Mouse (Mus musculus): ENCODE measurements at regions not wholly inside any gene's neighbourhood (a gene's known extent, or its start where the extent isn't known, plus 50 kb on each side); places are given as distances from the start of the nearest gene placed in this dataset.

DNA sequence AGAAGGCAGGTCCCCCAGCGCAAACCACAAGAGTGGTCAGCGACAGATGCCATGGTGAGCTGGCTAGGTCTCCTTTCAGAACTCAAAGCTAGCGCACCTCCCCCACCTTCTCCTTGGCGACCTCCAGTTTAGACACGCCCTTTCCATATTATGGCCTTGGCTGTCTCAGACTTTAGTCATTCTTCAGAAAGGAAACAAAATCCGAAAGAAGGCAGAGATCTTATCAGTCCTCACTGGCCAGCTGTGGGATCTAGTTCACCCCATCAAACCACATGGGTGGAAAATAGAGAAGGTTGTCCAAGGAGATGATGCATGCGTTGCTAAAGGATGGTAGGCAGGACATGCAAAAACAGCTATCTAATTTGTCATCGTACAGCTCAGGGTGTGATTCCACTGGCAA, 166.5 kb downstream of the Etnk1 start:
- TF ChIP-seq SMC3 (IDR thresholded peaks at IDR 0.05; ENCODE audit: low read depth, low read length) (no peak), MAFK (IDR thresholded peaks at IDR 0.05; ENCODE audit: insufficient replicate concordance, low read length) (no peak), CTCF (conservative IDR thresholded peaks at IDR 0.05 in 1 of 2, IDR thresholded peaks at IDR 0.05 in 1 of 2; ENCODE audit: low read depth in 2 of 2, low read length in 2 of 2) (no peak), UBTF (IDR thresholded peaks at IDR 0.05; ENCODE audit: low read depth, low read length) (no peak), E2F4 (IDR thresholded peaks at IDR 0.05; ENCODE audit: insufficient replicate concordance, low read depth, low read length) (no peak), MEF2A (IDR thresholded peaks at IDR 0.05; ENCODE audit: borderline replicate concordance, low read depth, low read length) (no peak), JUN (IDR thresholded peaks at IDR 0.05; ENCODE audit: insufficient read depth, low read depth, low read length) (no peak), BHLHE40 (IDR thresholded peaks at IDR 0.05; ENCODE audit: low read depth, low read length) (no peak), TBP (conservative IDR thresholded peaks at IDR 0.05; ENCODE audit: low read depth, low read length) (no peak)

Data from CH12.LX (cell line).